Mouse (Mus musculus): Measurements from ENCODE around the gene Tra2a. TPM values are rescaled to one million over a fixed set of nuclear protein-coding genes. Genes with fewer than 3 reads are reported as not detected.

Gene Tra2a
- polyA plus RNA-seq, 1 experiment from 2014 or later: 35.4 TPM

DNA sequence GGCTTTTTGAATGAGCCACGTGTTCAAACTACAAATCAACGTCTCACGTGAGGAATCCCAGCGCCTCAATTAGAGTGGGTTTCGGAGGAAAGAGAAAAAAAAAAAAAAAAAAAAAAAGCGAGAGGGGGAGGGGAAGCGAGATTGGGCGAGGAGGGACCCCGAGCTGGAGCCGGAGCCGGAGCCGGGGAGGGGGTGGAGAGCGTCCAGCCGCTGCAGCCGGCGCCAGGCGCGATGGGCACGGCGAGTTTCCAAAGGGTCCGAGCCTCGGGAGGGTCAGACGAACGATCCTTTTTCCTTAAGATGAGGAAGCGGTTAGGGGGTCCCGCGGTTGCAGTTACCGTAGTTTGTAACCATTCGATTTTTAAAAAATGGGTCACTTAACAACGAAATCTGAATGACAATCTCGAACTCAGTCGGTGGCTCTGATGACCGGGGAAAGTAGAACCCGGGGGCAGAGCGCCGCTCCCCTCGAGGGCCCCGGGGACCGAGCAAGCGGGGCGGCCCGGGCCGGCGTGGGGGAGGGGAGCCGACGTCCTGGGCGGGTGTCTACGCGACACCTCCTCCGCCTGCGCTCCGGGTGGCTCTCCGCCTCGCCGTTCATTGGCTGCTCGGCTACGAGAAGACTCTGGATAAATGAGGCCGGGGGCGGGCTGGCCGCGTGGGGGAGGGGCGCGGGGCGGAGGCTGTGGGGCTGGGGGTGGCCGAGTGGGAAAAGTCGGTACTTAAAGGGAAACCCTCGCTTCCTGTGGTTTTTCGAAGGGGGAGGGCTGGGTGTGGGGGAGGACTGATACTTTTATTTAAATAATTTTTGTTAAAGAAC lies 48.7 kb downstream of the Tra2a start, which contains the start of gene Igf2bp3:
TSS of gene Igf2bp3 (minus strand) at position 30 of the 820 bp plus-strand sequence.
- ATAC-seq (ENCODE audit: low FRiP score, low TSS enrichment): peak; percentile 88
- TF ChIP-seq CTCF (IDR thresholded peaks at IDR 0.05; ENCODE audit: low read depth): no peak
- Histone ChIP-seq H3K4me3 (ENCODE audit: low read depth, low read length) (peak within 1 kb of the TSS; percentile 84), H3K4me1 (replicated peaks; ENCODE audit: control insufficient read depth, insufficient read depth) (peaks cover 3% of the 10 kb centered on the region; the same call in 1 of the 2 replicates), H3K27ac (replicated peaks) (peak within 1 kb of the TSS; percentile 92), H3K27me3 (ENCODE audit: control insufficient read depth, insufficient read depth, low read length) (no peaks in the 10 kb centered on the region; the same call in 1 of the 2 replicates), H3K9ac (ENCODE audit: low read length) (peak within 1 kb of the TSS; percentile 92), H3K9me3 (ENCODE audit: control insufficient read depth, low read length) (no peaks in the 10 kb centered on the region), H3K4me2 (replicated peaks; ENCODE audit: low read depth) (peak within 1 kb of the TSS; percentile 93), H3K36me3 (ENCODE audit: control insufficient read depth, insufficient read depth, low read length) (no peaks in the 10 kb centered on the region)
- DNase-seq (ENCODE audit: low spot score): peak; percentile 96
- WGBS: under 1% methylated on average over 61 of the region's 68 CpGs

GRCm38 (mm10) chr6:49214086-49214927 lies 49.5 kb downstream of the Tra2a start:
- peak overlapping the region; percentile 92 for H3K27ac ChIP-seq (replicated peaks)
- ATAC-seq (ENCODE audit: low FRiP score, low TSS enrichment) (no peak), DNase-seq (ENCODE audit: low spot score) (peak; percentile 81)
- no peaks in the 10 kb centered on the region for H3K9me3 ChIP-seq (ENCODE audit: control insufficient read depth, low read length)
- peaks cover 3% of the 10 kb centered on the region; the same call in 1 of the 2 replicates for H3K4me1 ChIP-seq (replicated peaks; ENCODE audit: control insufficient read depth, insufficient read depth)
- TF ChIP-seq CTCF (IDR thresholded peaks at IDR 0.05; ENCODE audit: low read depth) (no peak), EP300 (optimal IDR thresholded peaks at IDR 0.05) (peak; percentile 43)
- peak overlapping the region; percentile 93 for H3K4me2 ChIP-seq (replicated peaks; ENCODE audit: low read depth)
- peak overlapping the region; percentile 92 for H3K9ac ChIP-seq (ENCODE audit: low read length)
- H3K4me3 ChIP-seq (ENCODE audit: low read depth, low read length): peak overlapping the region; percentile 84
- H3K27me3 ChIP-seq (ENCODE audit: control insufficient read depth, insufficient read depth, low read length): no peaks in the 10 kb centered on the region
- H3K36me3 ChIP-seq (ENCODE audit: control insufficient read depth, insufficient read depth, low read length): no peaks in the 10 kb centered on the region
- WGBS: under 1% methylated on average over 64 of the region's 76 CpGs

DNA sequence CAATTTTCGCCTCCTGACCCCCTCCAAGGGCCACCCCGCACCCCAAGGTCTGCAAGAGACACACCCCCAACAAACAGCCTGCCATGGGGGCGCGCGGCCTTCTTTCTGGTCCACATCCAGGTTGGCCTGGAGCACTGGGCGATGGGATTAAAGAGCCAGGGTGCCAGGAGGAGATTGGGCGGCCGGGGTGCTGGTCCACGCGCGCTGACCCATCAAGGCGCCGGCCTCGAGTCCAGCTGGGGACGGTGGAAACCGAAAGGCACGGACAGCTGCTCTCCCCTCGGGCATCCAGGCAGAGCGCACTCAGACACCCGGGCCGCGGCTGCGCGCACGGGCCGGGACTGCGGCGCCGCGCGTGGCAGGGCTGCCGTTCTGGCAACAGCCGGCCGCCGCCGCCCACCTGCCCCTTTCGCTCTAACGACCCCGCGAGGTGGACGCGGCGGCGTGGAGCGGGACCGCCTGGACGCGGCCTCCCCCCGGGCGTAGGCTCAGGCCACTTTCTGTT lies 50.2 kb downstream of the Tra2a start:
- DNase-seq (ENCODE audit: low spot score) (peak; percentile 61), ATAC-seq (ENCODE audit: low FRiP score, low TSS enrichment) (peak; percentile 17; the same call in 1 of the 2 replicates)
- TF ChIP-seq EP300 (optimal IDR thresholded peaks at IDR 0.05) (no peak), CTCF (IDR thresholded peaks at IDR 0.05; ENCODE audit: low read depth) (no peak)
- H3K4me3 ChIP-seq (ENCODE audit: low read depth, low read length): peak overlapping the region; percentile 84
- H3K4me1 ChIP-seq (replicated peaks; ENCODE audit: control insufficient read depth, insufficient read depth): peaks cover 3% of the 10 kb centered on the region
- peak overlapping the region; percentile 92 for H3K27ac ChIP-seq (replicated peaks)
- peak overlapping the region; percentile 92 for H3K9ac ChIP-seq (ENCODE audit: low read length)
- no peaks in the 10 kb centered on the region for H3K36me3 ChIP-seq (ENCODE audit: control insufficient read depth, insufficient read depth, low read length)
- no peaks in the 10 kb centered on the region for H3K9me3 ChIP-seq (ENCODE audit: control insufficient read depth, low read length)
- no peaks in the 10 kb centered on the region for H3K27me3 ChIP-seq (ENCODE audit: control insufficient read depth, insufficient read depth, low read length)
- 2% methylated on average over 42 of the region's 50 CpGs for WGBS
- H3K4me2 ChIP-seq (replicated peaks; ENCODE audit: low read depth): peak overlapping the region; percentile 93

GRCm38 (mm10) chr6:49212931-49213580 lies 50.8 kb downstream of the Tra2a start:
- 7% methylated on average over 20 of the region's 20 CpGs for WGBS
- no peak for TF ChIP-seq CTCF (IDR thresholded peaks at IDR 0.05; ENCODE audit: low read depth)
- no peak for TF ChIP-seq EP300 (optimal IDR thresholded peaks at IDR 0.05)
- ATAC-seq (ENCODE audit: low FRiP score, low TSS enrichment): no peak

DNA sequence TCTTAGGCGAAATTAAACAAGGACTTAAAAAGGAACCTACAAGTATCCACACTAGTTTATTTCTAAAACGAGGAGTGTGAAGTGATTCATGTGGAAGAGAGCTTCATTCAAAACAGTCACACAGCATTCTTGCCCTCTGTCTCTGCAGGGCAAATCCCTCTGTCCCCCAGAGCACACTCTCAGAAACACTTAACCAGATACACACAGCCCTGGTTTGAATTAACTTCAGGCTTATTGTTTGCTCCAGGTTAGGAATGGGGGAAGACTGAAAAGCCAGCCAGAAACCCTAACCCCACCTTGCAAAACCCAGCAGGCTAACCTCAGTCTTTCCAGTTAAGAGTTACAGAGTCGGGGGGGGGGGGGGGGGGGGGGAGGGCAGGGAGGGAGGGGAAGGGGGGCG lies 51.7 kb downstream of the Tra2a start:
- peak overlapping the region; percentile 93; the same call in 1 of the 2 replicates for H3K4me2 ChIP-seq (replicated peaks; ENCODE audit: low read depth)
- H3K9me3 ChIP-seq (ENCODE audit: control insufficient read depth, low read length): no peaks in the 10 kb centered on the region
- DNase-seq (ENCODE audit: low spot score): peak; percentile 10
- 26% methylated on average over 3 of the region's 4 CpGs for WGBS
- no peak for TF ChIP-seq EP300 (optimal IDR thresholded peaks at IDR 0.05)
- TF ChIP-seq CTCF (IDR thresholded peaks at IDR 0.05; ENCODE audit: low read depth): no peak
- H3K27ac ChIP-seq (replicated peaks): no peak overlapping the region
- no peak for ATAC-seq (ENCODE audit: low FRiP score, low TSS enrichment)
- peaks cover 3% of the 10 kb centered on the region for H3K4me1 ChIP-seq (replicated peaks; ENCODE audit: control insufficient read depth, insufficient read depth)
- H3K36me3 ChIP-seq (ENCODE audit: control insufficient read depth, insufficient read depth, low read length): no peaks in the 10 kb centered on the region
- H3K27me3 ChIP-seq (ENCODE audit: control insufficient read depth, insufficient read depth, low read length): no peaks in the 10 kb centered on the region
- H3K4me3 ChIP-seq (ENCODE audit: low read depth, low read length): no peak overlapping the region
- no peak overlapping the region for H3K9ac ChIP-seq (ENCODE audit: low read length)

More at GRCm38 (mm10) chr6:49212931-49213580, 50.8 kb downstream of the Tra2a start:
- Histone ChIP-seq H3K4me2 (replicated peaks; ENCODE audit: low read depth) (peak overlapping the region; percentile 93), H3K27me3 (ENCODE audit: control insufficient read depth, insufficient read depth, low read length) (no peaks in the 10 kb centered on the region), H3K36me3 (ENCODE audit: control insufficient read depth, insufficient read depth, low read length) (no peaks in the 10 kb centered on the region), H3K4me3 (ENCODE audit: low read depth, low read length) (peak overlapping the region; percentile 84), H3K4me1 (replicated peaks; ENCODE audit: control insufficient read depth, insufficient read depth) (peaks cover 3% of the 10 kb centered on the region), H3K27ac (replicated peaks) (peak overlapping the region; percentile 92), H3K9ac (ENCODE audit: low read length) (peak overlapping the region; percentile 92), H3K9me3 (ENCODE audit: control insufficient read depth, low read length) (no peaks in the 10 kb centered on the region)
- DNase-seq (ENCODE audit: low spot score): no peak

Measured in stomach, postnatal 0 days (tissue).